Mouse (Mus musculus) kidney, adult 2 months (tissue): ENCODE measurements around the gene Kif3c.

Source experiments
- CTCF ChIP-seq: fragments of 200-500 bp; conservative IDR thresholded peaks from 2 replicates; pipeline ENCODE4 v1.5.1; 2011; ENCODE audit warnings: low read depth, mild to moderate bottlenecking, control low read depth, low read length, moderate library complexity, mixed read lengths; ENCODE audit not compliant: insufficient read depth, insufficient read length
- POLR2A ChIP-seq: fragments of 200-500 bp; IDR thresholded peaks from one replicate; pipeline ENCODE4 v1.6.1; 2011; ENCODE audit warnings: low read depth, low read length, control low read depth

- TF ChIP-seq POLR2A: no peak
- no peak for TF ChIP-seq CTCF
These were observed 12.7 kb upstream of the Kif3c start for GRCm38 (mm10) chr12:3352216-3352615.
